Mouse (Mus musculus) lung, adult 2 months (tissue): ENCODE results near the gene Gm10337.

Experiments used
- CTCF ChIP-seq: fragments of 200-500 bp; IDR thresholded peaks from 2 replicates; pipeline ENCODE4 v1.5.1; 2011; ENCODE audit warnings: mild to moderate bottlenecking, low read length, control low read depth; ENCODE audit not compliant: insufficient read depth
- POLR2A ChIP-seq: fragments of 200-500 bp; IDR thresholded peaks from 2 replicates; pipeline ENCODE4 v1.6.1; 2011; ENCODE audit warnings: low read depth, mild to moderate bottlenecking, control low read depth, low read length, borderline replicate concordance; ENCODE audit errors: extremely low read depth

DNA sequence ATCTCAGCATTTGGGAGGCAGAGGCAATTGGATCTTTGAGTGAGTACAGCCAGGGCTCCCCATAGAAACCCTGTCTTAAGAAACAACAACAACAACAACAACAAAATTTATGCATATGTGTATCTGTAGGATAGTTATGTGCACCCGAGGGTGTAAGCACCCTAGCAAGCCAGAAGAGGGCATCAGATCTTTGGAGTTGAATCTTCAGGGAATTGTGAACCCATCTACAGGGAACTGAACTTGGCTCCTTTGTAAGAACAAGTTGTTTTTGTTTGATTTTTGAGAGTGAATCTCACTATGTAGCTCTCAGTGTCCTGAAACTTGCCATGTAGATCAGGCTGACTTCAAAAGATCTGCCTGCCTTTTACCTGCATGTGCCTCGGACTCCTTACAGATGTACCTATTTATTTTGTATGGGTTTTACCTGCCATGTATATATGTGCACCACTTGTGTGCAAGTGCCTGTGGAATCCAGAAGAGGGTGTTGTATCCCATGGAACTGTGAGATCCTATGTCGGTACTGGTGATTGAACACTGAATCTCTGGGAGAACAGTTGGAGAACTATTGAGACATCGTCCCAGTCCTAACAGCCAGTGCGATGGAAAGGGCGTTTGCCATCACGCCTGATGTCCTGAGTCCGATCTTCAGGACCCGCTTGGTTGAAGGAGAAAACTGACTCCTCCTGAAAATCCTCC lies 34.7 kb upstream of the Gm10337 start:
- no peak for TF ChIP-seq POLR2A
- TF ChIP-seq CTCF: no peak
